Mouse (Mus musculus): ENCODE results near the gene Nbeal2. TPM values are rescaled to one million over a fixed set of nuclear protein-coding genes. Genes with fewer than 3 reads are reported as not detected.

Gene Nbeal2
- polyA plus RNA-seq, 1 experiment: 0.26 TPM

DNA sequence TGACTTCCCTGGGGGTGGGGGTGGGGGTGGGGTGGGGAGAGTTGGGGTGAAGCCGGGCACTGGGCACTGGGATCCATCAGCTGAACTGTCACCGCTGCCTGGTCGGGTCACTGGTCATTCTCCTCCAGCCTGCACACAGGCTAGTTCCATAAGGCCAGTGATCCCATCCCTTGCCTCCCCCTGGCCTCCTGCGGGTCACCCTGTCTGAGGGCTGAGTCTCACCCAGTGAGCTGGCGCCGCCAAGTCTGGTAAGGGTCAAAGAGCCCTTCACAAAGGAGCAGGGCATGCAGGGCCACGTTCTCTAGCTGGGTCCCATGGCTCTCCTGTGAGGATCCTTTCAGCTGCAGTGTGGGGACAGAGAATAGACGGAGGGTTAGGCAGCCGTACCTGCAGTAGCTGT is 10.2 kb downstream of the Nbeal2 start:
- TF ChIP-seq GATA1 (IDR thresholded peaks at IDR 0.05; ENCODE audit: low read length) (no peak), TAL1 (IDR thresholded peaks at IDR 0.05; ENCODE audit: low read length) (no peak)
- Histone ChIP-seq H3K27me3 (ENCODE audit: control insufficient read depth) (no peaks in the 10 kb centered on the region; the same call in 1 of the 2 replicates), H3K4me1 (ENCODE audit: control insufficient read depth) (peaks cover 9% of the 10 kb centered on the region), H3K4me3 (replicated peaks) (no peak overlapping the region), H3K9me3 (ENCODE audit: control insufficient read depth, low read length) (no peaks in the 10 kb centered on the region), H3K36me3 (ENCODE audit: control insufficient read depth) (no peaks in the 10 kb centered on the region)

DNA sequence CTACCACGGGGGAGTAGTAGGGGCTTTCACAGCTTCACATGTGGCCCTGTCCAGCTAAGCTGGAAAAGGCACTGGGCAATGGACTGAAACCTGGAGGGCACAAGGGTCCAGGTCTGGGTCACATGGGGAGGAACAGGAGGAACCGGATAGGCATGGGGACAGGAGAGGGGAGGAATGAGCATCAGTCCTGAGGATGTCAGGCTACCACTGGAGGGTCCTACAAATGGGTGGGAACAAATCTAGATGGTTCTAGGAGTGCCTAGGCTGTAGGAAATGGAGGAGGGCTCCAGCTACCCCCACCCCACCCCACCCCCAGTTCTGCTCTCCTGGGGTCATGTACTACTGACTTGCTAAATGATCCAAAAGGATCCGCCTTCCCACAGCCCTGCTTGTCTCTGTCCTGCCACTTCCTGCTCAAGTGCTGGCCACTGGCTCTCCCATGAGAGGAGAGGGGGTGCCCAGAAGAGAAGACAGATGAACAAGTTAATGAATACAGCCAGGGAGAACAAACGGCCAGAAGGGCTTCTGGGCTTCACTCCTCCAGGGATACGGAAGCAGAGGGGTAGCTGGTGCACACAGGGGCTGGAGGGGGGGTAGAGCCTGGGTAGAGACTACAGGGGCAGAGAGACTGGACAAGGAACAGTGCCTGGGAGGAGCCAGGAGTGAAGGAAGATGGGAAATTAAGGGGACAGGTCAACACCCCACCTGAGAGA is 11.0 kb downstream of the Nbeal2 start:
- H3K9me3 ChIP-seq (ENCODE audit: control insufficient read depth, low read length): no peaks in the 10 kb centered on the region
- TF ChIP-seq GATA1 (IDR thresholded peaks at IDR 0.05; ENCODE audit: low read length): no peak
- no peak for TF ChIP-seq TAL1 (IDR thresholded peaks at IDR 0.05; ENCODE audit: low read length)
- H3K4me3 ChIP-seq (replicated peaks): no peak overlapping the region
- H3K4me1 ChIP-seq (ENCODE audit: control insufficient read depth): peaks cover 9% of the 10 kb centered on the region
- no peaks in the 10 kb centered on the region; the same call in 1 of the 2 replicates for H3K27me3 ChIP-seq (ENCODE audit: control insufficient read depth)
- peaks cover 1% of the 10 kb centered on the region; the same call in 1 of the 2 replicates for H3K36me3 ChIP-seq (ENCODE audit: control insufficient read depth)

DNA sequence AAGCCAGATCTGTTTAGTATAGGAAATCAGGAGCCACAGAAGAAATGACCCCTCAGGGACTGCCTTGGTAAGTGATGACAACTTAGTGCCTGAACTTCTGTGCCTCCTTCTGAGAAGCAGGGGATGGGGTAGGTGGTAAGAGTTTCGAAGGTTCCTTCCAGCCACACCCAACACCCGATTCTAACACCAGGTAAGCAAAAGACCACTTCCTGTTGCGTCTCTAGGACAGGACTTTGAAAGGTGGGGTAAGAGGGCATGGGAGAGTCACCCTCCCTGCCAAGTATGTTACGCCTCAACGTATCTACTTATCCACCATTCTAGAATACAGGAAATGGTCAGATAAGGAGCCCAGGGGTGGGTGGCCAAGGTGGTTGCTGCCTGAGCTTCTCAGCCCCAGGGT is 13.0 kb downstream of the Nbeal2 start:
- H3K36me3 ChIP-seq (ENCODE audit: control insufficient read depth): peaks cover 3% of the 10 kb centered on the region; the same call in 1 of the 2 replicates

DNA sequence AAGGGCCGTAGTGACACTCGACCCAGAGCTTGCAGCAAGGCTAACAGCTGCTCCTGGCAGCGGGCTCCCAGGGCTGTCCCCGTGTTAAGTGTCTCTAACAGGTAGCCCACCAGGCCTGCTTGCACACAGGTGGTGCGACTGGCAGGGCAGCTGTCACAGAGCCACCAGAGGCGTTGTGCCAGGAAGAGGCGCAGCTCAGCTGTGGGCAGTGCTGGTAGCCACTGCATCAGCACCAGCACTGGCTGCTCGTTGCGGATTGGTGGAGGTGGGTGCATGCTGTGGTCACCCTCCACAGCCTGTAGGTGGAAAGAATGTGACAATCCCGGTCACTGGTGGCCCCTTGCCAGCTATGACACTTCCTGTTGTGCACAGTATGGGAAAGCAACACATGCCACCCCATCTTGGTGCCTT is 15.3 kb downstream of the Nbeal2 start:
- H3K9me3 ChIP-seq (ENCODE audit: control insufficient read depth, low read length): no peaks in the 10 kb centered on the region
- no peaks in the 10 kb centered on the region for H3K27me3 ChIP-seq (ENCODE audit: control insufficient read depth)
- H3K4me3 ChIP-seq (replicated peaks): no peak overlapping the region
- no peaks in the 10 kb centered on the region for H3K4me1 ChIP-seq (ENCODE audit: control insufficient read depth)
- TF ChIP-seq TAL1 (IDR thresholded peaks at IDR 0.05; ENCODE audit: low read length): no peak
- TF ChIP-seq GATA1 (IDR thresholded peaks at IDR 0.05; ENCODE audit: low read length): no peak
- H3K36me3 ChIP-seq (ENCODE audit: control insufficient read depth): peaks cover 5% of the 10 kb centered on the region

More for the DNA sequence above, 13.0 kb downstream of the Nbeal2 start:
- TF ChIP-seq TAL1 (IDR thresholded peaks at IDR 0.05; ENCODE audit: low read length) (no peak), GATA1 (IDR thresholded peaks at IDR 0.05; ENCODE audit: low read length) (no peak)
- no peak overlapping the region for H3K4me3 ChIP-seq (replicated peaks)
- H3K27me3 ChIP-seq (ENCODE audit: control insufficient read depth): no peaks in the 10 kb centered on the region; the same call in 1 of the 2 replicates
- H3K9me3 ChIP-seq (ENCODE audit: control insufficient read depth, low read length): no peaks in the 10 kb centered on the region
- peaks cover 9% of the 10 kb centered on the region for H3K4me1 ChIP-seq (ENCODE audit: control insufficient read depth)

DNA sequence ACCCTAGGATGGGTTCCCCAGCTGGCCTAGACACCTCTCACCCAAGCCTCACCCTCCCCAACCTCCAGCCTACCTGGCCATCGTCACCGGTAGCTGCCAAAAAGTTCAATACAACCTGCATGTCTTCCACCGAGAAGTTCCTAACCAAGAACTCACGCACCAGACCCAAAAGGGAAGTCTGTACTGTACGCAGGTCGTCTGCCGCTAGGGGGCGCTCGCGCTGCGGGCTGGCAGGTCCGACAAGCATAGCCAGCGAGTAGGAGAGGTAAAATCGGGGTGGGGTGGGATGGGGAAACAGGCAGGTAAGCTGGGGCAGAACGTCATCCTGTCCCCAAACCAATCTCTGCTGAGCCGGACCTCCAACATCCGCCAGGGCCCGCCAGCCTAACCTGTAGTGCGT is 18.7 kb downstream of the Nbeal2 start:
- no peaks in the 10 kb centered on the region for H3K4me1 ChIP-seq (ENCODE audit: control insufficient read depth)
- no peaks in the 10 kb centered on the region for H3K27me3 ChIP-seq (ENCODE audit: control insufficient read depth)
- TF ChIP-seq TAL1 (IDR thresholded peaks at IDR 0.05; ENCODE audit: low read length) (no peak), GATA1 (IDR thresholded peaks at IDR 0.05; ENCODE audit: low read length) (no peak)
- no peak overlapping the region for H3K4me3 ChIP-seq (replicated peaks)
- H3K36me3 ChIP-seq (ENCODE audit: control insufficient read depth): peaks cover 12% of the 10 kb centered on the region
- no peaks in the 10 kb centered on the region for H3K9me3 ChIP-seq (ENCODE audit: control insufficient read depth, low read length)

DNA sequence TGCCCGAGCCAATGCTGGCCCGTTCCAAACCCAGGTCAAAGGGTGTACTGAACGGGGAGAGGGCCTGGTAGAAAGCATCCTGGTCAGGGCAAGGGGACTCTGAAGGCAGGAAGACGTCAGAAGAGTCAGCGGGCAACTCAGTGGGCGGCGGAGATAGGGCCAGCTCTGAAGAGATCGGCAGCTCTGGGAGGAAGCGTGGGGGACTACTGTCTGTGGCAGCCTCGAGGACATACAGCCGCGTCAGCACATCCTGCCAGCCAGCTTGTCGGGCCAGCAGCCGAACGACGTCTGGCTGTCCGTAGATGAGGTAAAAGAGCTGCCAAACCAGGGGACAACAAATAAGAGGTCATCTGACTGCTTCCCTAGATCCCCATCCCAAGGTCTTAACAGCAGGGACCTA is 20.1 kb downstream of the Nbeal2 start:
- H3K4me3 ChIP-seq (replicated peaks): no peak overlapping the region
- peaks cover 12% of the 10 kb centered on the region for H3K36me3 ChIP-seq (ENCODE audit: control insufficient read depth)
- no peak for TF ChIP-seq GATA1 (IDR thresholded peaks at IDR 0.05; ENCODE audit: low read length)
- TF ChIP-seq TAL1 (IDR thresholded peaks at IDR 0.05; ENCODE audit: low read length): no peak
- no peaks in the 10 kb centered on the region for H3K9me3 ChIP-seq (ENCODE audit: control insufficient read depth, low read length)
- H3K4me1 ChIP-seq (ENCODE audit: control insufficient read depth): no peaks in the 10 kb centered on the region
- no peaks in the 10 kb centered on the region for H3K27me3 ChIP-seq (ENCODE audit: control insufficient read depth)

DNA sequence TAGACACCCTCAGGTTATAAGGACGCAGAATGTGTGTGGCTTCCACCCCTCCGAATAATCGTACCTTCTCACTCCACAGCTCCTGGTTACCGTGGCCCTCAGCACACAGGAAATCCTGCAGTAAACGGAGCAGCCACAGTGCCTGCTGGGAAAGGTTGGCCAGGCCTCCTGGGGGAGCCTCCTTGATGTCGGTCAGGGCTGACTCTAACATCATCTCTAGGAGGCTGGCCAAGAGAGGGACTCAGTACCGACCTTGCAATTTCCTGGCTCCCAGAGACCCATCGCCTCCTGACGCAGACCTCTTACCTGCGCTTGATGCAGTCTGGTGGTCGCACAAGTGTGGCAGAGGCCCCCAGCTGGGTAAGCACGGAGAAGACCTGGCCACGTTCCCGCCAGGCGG is 21.3 kb downstream of the Nbeal2 start:
- TF ChIP-seq GATA1 (IDR thresholded peaks at IDR 0.05; ENCODE audit: low read length) (no peak), TAL1 (IDR thresholded peaks at IDR 0.05; ENCODE audit: low read length) (no peak)
- Histone ChIP-seq H3K4me1 (ENCODE audit: control insufficient read depth) (no peaks in the 10 kb centered on the region), H3K9me3 (ENCODE audit: control insufficient read depth, low read length) (no peaks in the 10 kb centered on the region), H3K36me3 (ENCODE audit: control insufficient read depth) (peaks cover 16% of the 10 kb centered on the region), H3K4me3 (replicated peaks) (no peak overlapping the region), H3K27me3 (ENCODE audit: control insufficient read depth) (no peaks in the 10 kb centered on the region)

DNA sequence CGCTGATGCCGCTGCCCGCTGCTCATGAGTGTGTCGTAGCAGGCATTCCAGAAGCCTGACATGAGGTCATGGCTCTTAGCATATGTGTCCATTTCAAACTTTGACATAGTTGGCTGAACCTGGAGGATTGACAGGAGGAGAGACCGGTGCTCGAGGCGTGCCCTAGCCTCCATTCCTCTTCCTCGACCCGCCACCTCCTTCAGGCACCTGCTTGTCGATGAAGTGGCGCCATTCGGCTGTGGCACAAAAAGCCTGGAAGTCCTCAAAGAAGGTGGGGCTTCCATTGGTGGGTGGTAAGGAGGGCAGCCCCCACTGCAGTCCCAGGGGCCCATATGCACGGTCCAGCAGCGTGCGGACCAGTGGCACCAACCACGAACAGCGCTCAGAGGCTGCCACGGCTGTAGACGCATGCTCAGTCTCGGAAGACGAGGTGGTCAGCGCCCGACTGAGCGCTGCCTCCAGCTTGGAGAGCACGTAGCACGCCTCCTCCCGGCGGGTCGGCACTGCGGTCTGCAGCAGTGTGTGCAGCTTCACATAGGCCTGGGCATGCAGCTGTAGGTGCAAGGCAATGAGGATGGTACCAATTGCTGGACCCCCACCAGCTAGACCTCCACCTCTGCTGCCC is 22.2 kb downstream of the Nbeal2 start:
- Histone ChIP-seq H3K9me3 (ENCODE audit: control insufficient read depth, low read length) (no peaks in the 10 kb centered on the region), H3K4me3 (replicated peaks) (no peak overlapping the region), H3K27me3 (ENCODE audit: control insufficient read depth) (no peaks in the 10 kb centered on the region), H3K36me3 (ENCODE audit: control insufficient read depth) (peaks cover 16% of the 10 kb centered on the region), H3K4me1 (ENCODE audit: control insufficient read depth) (no peaks in the 10 kb centered on the region)
- no peak for TF ChIP-seq TAL1 (IDR thresholded peaks at IDR 0.05; ENCODE audit: low read length)
- TF ChIP-seq GATA1 (IDR thresholded peaks at IDR 0.05; ENCODE audit: low read length): no peak

DNA sequence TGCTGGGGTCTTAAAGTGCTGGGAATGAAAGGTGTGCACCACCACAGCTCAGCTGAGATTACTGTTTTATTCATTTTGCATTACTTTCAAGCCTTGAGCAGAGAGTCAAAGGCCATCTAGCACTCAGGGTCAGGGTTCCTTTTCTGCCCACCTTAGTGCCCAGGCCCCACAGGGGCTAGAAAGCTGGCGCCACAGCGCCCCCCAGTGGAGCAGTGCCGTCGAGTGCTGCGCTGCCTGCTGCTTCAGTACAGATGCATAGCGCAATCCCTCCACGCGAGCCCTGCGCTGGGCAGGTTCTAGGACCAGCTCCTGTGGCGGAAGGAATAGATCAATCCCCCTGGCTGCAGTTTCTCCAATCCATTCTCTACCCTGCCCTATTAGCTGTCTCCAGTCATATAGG is 22.8 kb downstream of the Nbeal2 start:
- Histone ChIP-seq H3K27me3 (ENCODE audit: control insufficient read depth) (no peaks in the 10 kb centered on the region), H3K36me3 (ENCODE audit: control insufficient read depth) (peaks cover 16% of the 10 kb centered on the region), H3K9me3 (ENCODE audit: control insufficient read depth, low read length) (no peaks in the 10 kb centered on the region), H3K4me3 (replicated peaks) (no peak overlapping the region), H3K4me1 (ENCODE audit: control insufficient read depth) (no peaks in the 10 kb centered on the region)
- TF ChIP-seq GATA1 (IDR thresholded peaks at IDR 0.05; ENCODE audit: low read length): no peak
- no peak for TF ChIP-seq TAL1 (IDR thresholded peaks at IDR 0.05; ENCODE audit: low read length)

Measured in erythroblast, embryonic 14.5 days (primary cell).